Mouse (Mus musculus): ENCODE measurements around the gene Tff2.

DNA sequence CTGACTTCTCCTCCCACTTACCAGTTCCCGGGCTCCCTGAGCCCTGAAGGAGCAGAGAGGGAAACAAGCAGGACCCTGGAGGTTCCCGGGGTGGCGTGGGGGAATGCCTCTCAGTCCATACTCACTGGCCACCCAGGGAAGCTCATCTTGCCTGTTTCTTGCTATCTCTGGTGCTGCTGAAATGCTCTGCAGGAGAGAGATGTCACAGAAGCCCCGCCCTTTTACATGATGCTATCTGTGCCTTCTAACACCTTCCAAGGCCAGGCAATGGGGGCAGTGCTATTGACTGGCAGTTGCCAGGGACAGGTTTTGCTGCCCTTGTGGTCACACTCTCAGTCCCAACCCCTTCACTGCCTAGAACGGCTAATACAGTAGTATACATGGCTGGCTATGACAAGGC lies 45.3 kb downstream of the Tff2 start:
- TF ChIP-seq POLR2A (IDR thresholded peaks at IDR 0.05; ENCODE audit: control insufficient read depth, extremely low read depth, insufficient read depth, low read length, poor library complexity) (no peak), CTCF (IDR thresholded peaks at IDR 0.05; ENCODE audit: borderline replicate concordance, control insufficient read depth, extremely low read depth, insufficient read depth, low read length, poor library complexity) (no peak)

Measured in thymus, adult 2 months (tissue).